Mouse (Mus musculus): Measurements from ENCODE around the gene Lcn6.
A peak's percentile ranks its signal among the peaks of the same experiment; 100 is the strongest.
"Not testable (repeated sequence)": the region's sequence is repeated elsewhere in the genome, so short reads cannot be mapped to it uniquely, and the experiment has no call there.

Lcn6 gene

DNA sequence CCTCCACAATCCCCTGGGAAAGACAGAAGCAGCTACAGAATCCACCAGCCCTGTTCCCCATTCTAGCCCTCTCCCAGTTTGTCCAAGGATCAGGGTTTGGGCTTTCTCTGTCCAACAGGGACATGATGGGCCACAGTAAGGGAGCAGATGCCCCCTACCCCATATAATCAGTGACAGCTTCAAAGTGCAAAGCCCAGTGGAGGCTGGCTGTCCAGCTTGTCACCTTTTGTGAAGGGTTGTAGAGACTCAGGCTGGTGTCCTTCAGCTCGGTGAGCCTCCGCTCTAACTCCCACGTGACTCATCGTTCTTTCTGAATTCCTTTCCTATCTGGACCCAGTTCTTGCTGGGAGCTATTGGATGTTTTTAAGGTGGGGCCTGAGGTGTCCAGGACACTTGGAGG is 27.1 kb downstream of the Lcn6 start:
- no peak for DNase-seq (ENCODE audit: low spot score)

GRCm38 (mm10) chr2:25706643-25707481 is 30.3 kb downstream of the Lcn6 start, which contains the start of gene Bmyc:
TSS of gene Bmyc (plus strand) at chr2:25706739.
- DNase-seq (ENCODE audit: low spot score), result no peak

GRCm38 (mm10) chr2:25708121-25708520 is 31.5 kb downstream of the Lcn6 start:
- peak; percentile 16 for DNase-seq (ENCODE audit: low spot score)

- not testable (repeated sequence) for DNase-seq (ENCODE audit: low spot score)
Observed at GRCm38 (mm10) chr2:25709056-25709455, 32.5 kb downstream of the Lcn6 start.

GRCm38 (mm10) chr2:25709791-25710190 is 33.2 kb downstream of the Lcn6 start:
- DNase-seq (ENCODE audit: low spot score), result not testable (repeated sequence)

DNA sequence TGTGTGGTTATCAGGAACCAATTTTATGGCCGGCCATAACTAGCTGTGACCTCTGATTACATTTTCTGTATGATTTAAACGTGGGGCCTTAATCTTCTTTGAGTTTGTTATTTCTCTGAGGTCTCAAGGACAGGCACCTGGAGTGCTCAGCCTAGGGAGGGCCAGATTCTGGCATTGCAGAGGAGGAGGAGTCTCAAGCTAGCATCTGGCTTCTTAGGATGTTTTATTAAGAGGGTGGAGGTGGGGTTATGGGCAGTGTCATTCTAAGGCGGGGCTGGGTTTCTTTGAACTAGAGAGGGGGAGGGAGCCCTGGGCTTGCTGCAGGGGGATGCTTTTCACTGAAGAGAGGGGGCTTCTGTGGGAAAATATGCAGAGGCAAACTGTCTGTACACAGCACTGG is 35.1 kb downstream of the Lcn6 start:
- not testable (repeated sequence) for DNase-seq (ENCODE audit: low spot score)

GRCm38 (mm10) chr2:25717222-25717621 is 40.6 kb downstream of the Lcn6 start:
- DNase-seq (ENCODE audit: low spot score), result no peak
